Mouse (Mus musculus) telencephalon, adult 2 months (tissue): ENCODE results near the gene Myo9a.
"Not testable (repeated sequence)": the region's sequence is repeated elsewhere in the genome, so short reads cannot be mapped to it uniquely, and the experiment has no call there.

Experiments
- DNase-seq: peaks from one replicate; pipeline ENCODE4 v3.0.0-alpha.2; 2011; ENCODE audit warnings: low read depth, low spot score

Gene Myo9a

GRCm38 (mm10) chr9:59751066-59751581 is 428 bp downstream of the Myo9a start:
- peak; percentile 29 for DNase-seq

DNA sequence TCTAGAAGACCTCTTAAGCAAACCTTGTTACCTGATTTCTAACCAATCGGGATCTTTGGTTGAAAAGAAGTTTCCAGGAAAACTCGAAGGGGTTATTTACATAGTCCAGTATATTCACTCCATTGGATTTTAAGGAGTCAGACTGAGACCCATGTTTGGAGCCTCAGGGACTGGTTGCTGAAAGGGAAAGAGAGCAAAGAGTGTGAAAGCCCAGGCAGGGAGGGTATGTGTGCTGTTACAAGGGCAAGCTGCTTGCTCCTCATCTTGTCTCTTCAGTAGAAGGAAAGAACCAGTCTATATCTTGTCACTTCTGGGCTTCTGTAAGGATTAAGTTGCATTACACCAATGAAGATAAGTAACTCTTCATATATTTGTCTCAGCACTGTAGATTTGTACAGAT is 1.3 kb downstream of the Myo9a start:
- DNase-seq: no peak

DNA sequence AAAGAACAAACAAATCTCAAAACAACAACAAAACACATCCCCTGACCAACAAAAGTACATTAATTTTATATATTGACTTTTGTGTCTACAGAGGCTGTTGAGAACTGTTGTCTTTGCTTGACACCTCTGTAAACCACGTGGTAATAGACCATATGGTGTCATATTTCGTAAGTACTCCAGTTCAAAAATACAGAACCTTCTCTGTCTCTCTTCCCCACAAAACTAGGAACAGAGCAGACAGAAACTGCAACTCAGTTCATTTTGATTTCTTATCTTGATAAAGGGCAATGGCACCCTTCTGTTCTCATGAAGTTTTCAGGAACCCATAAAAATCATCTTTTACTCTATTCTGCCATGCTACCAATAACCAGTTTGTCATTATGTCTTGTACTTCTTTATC is 4.5 kb downstream of the Myo9a start:
- no peak for DNase-seq

- DNase-seq: not testable (repeated sequence)
Measured at GRCm38 (mm10) chr9:59757016-59757415, 6.3 kb downstream of the Myo9a start.

GRCm38 (mm10) chr9:59760515-59760914 is 9.8 kb downstream of the Myo9a start:
- DNase-seq: no peak

DNA sequence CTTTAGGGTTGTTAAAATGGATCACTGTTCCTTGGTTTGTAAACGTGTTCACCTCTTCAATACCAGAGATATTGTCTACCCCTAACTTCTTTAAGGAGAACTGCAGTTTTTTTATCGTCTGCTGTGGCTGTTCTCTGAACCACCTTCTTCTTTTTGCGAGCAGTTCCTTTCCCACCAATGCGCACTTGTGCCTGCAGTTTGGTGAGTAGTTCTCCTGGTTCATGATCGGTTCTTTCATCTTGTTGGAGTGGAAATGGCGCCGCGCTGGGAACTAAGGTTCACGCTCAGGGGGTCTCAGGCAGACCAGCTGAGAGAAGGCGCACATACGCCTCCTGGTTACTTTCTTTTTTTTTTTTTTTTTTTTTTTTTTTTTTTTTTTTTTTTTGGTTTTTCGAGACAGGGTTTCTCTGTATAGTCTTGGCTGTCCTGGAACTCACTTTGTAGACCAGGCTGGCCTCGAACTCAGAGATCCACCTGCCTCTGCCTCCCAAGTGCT is 16.3 kb downstream of the Myo9a start:
- DNase-seq: not testable (repeated sequence)

DNA sequence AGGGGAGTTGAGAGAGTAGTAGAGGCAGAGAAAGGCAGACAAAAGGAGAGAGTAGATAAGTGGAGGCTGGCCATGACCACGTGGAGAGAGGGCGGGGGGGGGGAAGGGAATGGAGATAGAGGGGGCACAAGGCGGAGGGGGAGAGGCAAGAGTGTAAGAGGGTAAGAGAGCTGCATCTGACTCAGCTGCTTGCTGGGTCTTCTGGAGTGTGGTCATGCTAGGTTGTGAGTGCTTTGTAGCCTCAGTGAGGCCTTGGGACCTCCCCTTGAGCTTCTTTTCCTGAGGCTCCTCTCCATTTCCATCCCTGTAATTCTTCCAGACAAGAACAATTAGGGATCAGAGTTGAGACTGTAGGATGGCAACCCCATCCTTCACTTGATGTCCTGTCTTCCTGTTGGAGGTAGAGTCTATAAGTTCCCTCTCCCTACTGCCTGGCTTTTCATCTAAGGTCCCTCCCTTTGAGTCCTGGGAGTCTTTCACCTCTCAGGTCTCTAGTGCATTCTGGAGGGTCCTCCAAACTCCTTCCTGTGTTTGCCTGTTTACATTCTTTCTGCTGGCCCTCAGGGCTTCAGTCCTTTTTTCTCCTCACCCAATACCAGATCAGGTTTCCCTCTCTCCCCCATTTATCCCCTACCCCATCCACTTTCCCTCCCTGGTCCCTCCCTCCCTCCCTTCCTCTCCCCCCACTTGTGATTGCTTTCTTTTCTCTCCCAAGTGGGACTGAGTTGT is 55.5 kb downstream of the Myo9a start:
- DNase-seq: not testable (repeated sequence)

DNA sequence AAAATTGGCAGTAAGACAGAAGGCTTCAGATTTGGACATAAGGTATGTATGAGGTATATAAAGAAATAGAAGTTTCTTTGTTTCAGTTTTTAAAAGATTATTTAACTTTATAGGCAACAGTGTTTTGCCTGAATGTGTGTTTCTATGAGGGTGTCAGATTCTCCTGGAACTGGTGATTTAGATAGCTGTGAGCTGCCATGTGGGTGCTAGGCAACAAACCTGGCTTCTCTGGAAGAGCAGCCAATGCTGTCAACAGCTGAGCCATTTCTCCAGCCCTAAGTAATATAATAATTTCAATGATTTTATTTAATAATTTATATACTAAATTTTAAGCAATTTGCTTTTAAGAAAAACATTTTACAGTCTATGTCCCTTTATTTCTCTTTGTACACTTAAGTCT is 133.9 kb downstream of the Myo9a start:
- peak; percentile 44 for DNase-seq

- no peak for DNase-seq
Measured at GRCm38 (mm10) chr9:59903382-59903781, 152.7 kb downstream of the Myo9a start.

DNA sequence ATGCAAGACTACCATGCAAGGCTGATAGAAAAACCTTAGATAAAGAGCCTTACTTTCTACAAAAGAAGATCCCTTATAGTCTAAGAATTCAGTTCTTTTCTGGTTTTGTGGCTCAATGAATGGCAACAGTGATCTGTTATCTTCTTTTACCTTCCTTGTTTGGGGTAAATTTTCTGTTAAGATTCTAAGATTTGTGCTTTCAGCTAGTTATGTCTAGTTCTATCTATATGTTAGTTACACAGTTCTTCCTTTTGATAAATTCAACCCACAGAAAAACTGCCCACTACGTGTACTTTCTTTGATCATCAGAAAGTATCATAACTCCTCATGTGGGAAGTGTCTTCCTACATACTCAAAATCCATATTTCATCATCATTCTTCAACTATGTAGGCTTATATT is 164.1 kb downstream of the Myo9a start:
- DNase-seq: no peak

- no peak for DNase-seq
Measured at GRCm38 (mm10) chr9:59930248-59930647, 179.6 kb downstream of the Myo9a start.

DNA sequence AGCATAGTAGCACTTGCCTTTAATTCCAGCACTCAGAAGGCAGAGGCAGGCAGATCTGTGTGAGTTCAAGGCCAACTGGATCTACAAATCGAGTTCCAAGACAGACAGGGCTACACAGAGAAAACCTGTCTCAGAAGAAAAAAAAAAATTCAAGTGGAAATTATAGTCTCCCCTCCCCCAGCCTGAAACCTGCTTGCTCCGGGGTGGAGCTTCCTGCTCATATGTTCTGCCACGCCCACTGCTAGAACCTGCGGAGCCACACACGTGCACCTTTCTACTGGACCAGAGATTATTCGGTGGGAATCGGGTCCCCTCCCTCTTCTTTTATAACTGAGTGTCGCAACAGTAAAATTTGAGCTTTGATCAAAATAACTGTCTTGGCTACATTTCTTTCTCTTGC is 185.2 kb downstream of the Myo9a start:
- not testable (repeated sequence) for DNase-seq

DNA sequence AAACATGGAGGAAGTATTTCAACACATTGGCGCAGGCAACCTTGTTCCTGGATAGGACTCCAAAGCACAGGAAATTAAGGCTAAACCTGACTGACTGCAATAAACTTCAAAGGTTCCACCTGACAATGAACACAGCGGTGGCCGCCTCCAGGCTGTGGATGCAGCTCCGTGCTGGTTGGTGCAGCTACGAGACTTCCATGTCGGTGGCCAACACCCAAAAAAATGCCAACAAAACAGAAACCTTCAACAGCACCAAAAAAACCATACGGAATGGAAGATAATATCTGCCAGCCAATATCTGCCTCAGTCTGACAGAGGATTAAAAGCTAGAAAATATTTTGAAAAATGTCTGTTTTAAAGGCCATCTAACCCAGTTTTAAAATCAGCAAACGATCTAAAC is 187.8 kb downstream of the Myo9a start:
- DNase-seq: no peak

DNA sequence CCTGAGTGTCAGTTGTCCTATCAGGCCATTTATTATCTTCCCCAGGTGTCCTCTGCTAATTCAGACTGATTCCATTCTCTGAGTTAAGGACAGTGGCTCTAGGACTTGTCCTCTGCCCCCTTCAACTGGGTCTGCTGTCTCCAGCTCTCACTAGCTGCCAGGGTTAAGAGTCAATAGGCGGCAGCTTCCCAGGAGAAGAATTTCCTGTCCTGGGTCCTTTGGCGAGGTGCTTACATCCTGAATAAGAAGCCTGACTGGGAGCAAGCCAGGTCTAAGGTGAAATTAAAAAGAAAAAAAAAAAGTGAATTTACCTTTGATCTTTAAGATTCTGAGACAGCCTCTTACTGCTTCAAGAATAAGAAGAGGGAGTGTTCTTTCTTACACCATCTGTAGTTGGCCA is 189.0 kb downstream of the Myo9a start:
- DNase-seq: no peak

- no peak for DNase-seq
Measured at GRCm38 (mm10) chr9:59940913-59941884, 190.5 kb downstream of the Myo9a start.

GRCm38 (mm10) chr9:59941885-59942350 is 191.2 kb downstream of the Myo9a start:
- DNase-seq: no peak

DNA sequence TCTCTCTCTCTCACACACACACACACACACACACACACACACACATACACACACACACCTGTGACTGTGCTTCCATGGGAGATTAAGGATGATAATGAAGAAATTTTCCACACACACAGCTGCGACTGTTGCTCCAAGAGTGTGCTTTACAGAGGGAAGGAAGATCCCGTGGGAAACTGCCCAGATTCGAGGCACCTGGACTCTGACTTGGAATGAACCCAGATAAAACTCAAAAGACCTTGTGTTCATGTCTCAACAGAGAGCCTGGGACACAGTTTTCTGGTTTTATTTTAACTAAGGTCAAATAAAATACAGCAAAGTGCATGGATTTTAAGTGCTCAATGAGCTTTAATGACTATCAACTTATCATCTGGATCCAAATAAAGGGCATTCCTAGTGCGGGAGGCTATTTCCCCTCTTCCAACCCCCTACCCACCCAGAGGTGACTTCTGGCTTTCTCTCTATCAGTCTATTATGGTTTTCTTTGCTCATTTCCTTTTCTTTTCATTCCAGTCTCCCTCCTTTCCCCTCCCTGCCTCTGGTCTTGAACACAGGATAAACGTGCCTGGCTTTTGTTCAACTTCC is 191.9 kb downstream of the Myo9a start:
- no peak for DNase-seq

DNA sequence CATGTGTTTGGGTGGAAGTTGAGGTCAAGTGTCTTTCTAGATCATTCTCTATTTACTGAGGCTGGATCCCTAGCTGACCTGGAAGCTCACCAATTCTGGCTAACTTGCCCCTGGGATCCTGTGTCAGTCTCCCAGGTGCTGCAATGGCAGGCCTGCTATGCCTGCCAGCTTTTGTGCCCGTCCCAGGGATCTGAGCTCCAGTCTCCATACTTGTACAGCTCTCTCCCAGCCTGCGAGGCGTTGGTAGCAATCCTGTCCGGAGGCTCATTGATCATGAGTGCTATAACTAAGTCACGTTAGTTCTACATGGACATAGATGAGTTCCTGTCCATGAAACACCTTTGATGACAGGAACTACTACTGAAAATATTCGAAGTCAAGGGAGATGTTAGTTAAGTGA is 193.1 kb downstream of the Myo9a start:
- DNase-seq: no peak

- no peak for DNase-seq
Measured at GRCm38 (mm10) chr9:59945241-59945640, 194.5 kb downstream of the Myo9a start.

- no peak for DNase-seq
Measured at GRCm38 (mm10) chr9:59947271-59947670, 196.6 kb downstream of the Myo9a start.

- DNase-seq: no peak
Measured at GRCm38 (mm10) chr9:59948226-59948625, 197.5 kb downstream of the Myo9a start.
